Mouse (Mus musculus): ENCODE data around the gene Tlcd1. TPM values are rescaled to one million over a fixed set of nuclear protein-coding genes. Genes with fewer than 3 reads are reported as not detected.
"Not testable (repeated sequence)": the region's sequence is repeated elsewhere in the genome, so short reads cannot be mapped to it uniquely, and the experiment has no call there.

The Tlcd1 gene
- polyA plus RNA-seq, 1 experiment from 2014 or later: 10.2 TPM

GRCm38 (mm10) chr11:78180081-78180761, 3.7 kb downstream of the Tlcd1 start:
- Histone ChIP-seq H3K9ac (0 out of 2 replicates have a peak overlapping the region, but pooled peaks have one; percentile 31), H3K4me3 (peak overlapping the region; percentile 52; the same call in 1 of the 2 replicates), H3K9me3 (no peaks in the 10 kb centered on the region), H3K4me2 (peak overlapping the region; percentile 78), H3K27ac (replicated peaks) (no peak overlapping the region), H3K27me3 (no peaks in the 10 kb centered on the region), H3K4me1 (replicated peaks) (peaks cover 70% of the 10 kb centered on the region), H3K36me3 (peaks cover 28% of the 10 kb centered on the region)
- WGBS: 83% methylated on average over 6 of the region's 6 CpGs
- no peak for ATAC-seq (ENCODE audit: low read depth)

GRCm38 (mm10) chr11:78181830-78182357, 5.4 kb downstream of the Tlcd1 start:
- no peaks in the 10 kb centered on the region for H3K9me3 ChIP-seq
- H3K4me2 ChIP-seq: peak overlapping the region; percentile 69
- no peak overlapping the region for H3K27ac ChIP-seq (replicated peaks)
- peak overlapping the region; percentile 75 for H3K4me3 ChIP-seq
- peaks cover 28% of the 10 kb centered on the region for H3K36me3 ChIP-seq
- 43% methylated on average over 2 of the region's 2 CpGs for WGBS
- peaks cover 60% of the 10 kb centered on the region for H3K4me1 ChIP-seq (replicated peaks)
- H3K27me3 ChIP-seq: no peaks in the 10 kb centered on the region
- no peak for ATAC-seq (ENCODE audit: low read depth)
- peak overlapping the region; percentile 90 for H3K9ac ChIP-seq

DNA sequence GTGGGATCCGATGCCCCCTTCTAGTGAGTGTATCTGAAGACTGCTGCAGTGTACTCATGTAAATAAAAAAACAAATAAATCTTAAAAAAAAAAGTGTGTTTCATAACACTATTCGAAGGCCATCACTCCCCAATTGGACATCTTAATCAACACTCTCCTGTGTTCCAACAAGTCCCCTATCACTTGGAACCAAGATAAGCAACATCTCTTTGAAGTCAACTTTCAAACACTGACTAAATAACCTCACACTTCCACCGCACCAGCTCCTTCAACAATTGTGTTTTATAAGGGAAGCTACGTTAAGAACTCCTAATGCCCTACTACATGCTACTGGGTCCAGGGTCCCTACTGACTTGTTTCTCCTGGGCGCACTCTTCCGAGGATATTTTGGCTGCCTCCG, 5.9 kb downstream of the Tlcd1 start:
- H3K4me1 ChIP-seq (replicated peaks): peaks cover 59% of the 10 kb centered on the region
- no peaks in the 10 kb centered on the region for H3K9me3 ChIP-seq
- ATAC-seq (ENCODE audit: low read depth): no peak
- no peaks in the 10 kb centered on the region for H3K27me3 ChIP-seq
- peak overlapping the region; percentile 75 for H3K4me3 ChIP-seq
- H3K9ac ChIP-seq: peak overlapping the region; percentile 90
- whole genome bisulfite sequencing: 8% methylated on average over 7 of the region's 7 CpGs
- H3K27ac ChIP-seq (replicated peaks): peak overlapping the region; percentile 95; the same call in 1 of the 2 replicates
- H3K4me2 ChIP-seq: peak overlapping the region; percentile 69
- peaks cover 28% of the 10 kb centered on the region for H3K36me3 ChIP-seq

- under 1% methylated on average over 38 of the region's 38 CpGs for WGBS
- peaks cover 60% of the 10 kb centered on the region for H3K4me1 ChIP-seq (replicated peaks)
- H3K9ac ChIP-seq: peak within 1 kb of the TSS; percentile 90
- H3K27ac ChIP-seq (replicated peaks): peak within 1 kb of the TSS; percentile 95
- peaks cover 28% of the 10 kb centered on the region for H3K36me3 ChIP-seq
- peak; percentile 93 for ATAC-seq (ENCODE audit: low read depth)
- no peaks in the 10 kb centered on the region for H3K27me3 ChIP-seq
- H3K4me3 ChIP-seq: peak within 1 kb of the TSS; percentile 75
- peak within 1 kb of the TSS; percentile 69 for H3K4me2 ChIP-seq
- no peaks in the 10 kb centered on the region for H3K9me3 ChIP-seq
Measured at GRCm38 (mm10) chr11:78182961-78183844, 6.7 kb downstream of the Tlcd1 start, which contains the start of gene Rpl23a. Gene Rpl23a, minus strand, starts transcription at chr11:78183584.

DNA sequence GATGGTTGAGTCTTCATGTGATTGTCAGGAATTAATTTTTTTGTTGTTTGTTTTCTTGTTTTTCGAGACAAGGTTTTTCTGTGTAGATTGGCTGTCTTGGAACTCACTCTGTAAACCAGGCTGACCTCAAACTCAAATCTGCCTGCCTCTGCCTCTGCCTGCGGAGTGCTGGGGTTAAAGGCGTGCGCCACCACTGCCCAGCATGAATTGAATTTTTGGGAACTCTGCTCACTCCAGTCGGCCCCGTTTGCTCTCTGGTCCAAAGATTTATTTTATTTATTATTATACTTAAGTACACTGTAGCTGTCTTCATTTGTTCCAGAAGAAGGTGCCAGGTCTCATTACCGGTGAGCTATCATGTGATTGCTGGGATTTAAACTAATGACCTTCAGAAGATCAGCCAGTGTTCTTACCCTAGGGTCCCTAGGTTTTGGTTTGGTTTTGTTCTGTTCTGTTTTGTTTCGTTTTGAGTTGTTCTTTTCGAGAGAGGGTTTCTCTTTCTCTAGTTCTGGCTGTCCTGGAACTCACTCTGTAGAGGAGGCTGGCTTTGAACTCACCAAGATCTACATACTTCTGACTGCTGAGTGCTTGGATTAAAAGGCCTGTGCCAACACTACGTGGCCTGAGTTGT, 7.5 kb downstream of the Tlcd1 start:
- no peak for ATAC-seq (ENCODE audit: low read depth)

DNA sequence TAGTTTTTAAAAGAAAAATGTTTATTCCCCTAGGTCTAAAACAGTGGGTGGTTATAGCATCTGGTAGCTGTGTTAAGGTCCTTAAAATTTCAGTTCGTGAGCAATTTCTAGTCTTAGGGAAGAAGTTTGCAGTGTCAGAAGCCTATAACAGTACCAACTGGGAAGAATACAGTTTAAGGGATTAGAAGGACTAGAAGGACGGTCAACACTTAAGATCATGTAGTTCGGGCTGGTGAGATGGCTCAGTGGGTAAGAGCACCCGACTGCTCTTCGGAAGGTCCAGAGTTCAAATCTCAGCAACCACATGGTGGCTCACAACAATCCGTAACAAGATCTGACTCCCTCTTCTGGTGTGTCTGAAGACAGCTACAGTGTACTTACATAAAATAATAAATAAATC, 8.2 kb downstream of the Tlcd1 start:
- Histone ChIP-seq H3K4me1 (replicated peaks) (peaks cover 52% of the 10 kb centered on the region), H3K36me3 (peaks cover 23% of the 10 kb centered on the region)
- H3K4me3 ChIP-seq; H3K9ac ChIP-seq; H3K27me3 ChIP-seq; H3K27ac ChIP-seq (replicated peaks); H3K9me3 ChIP-seq; ATAC-seq (ENCODE audit: low read depth); H3K4me2 ChIP-seq: not testable (repeated sequence)
- 93% methylated on average over 6 of the region's 6 CpGs for WGBS

More for the DNA sequence above, 7.5 kb downstream of the Tlcd1 start:
- Histone ChIP-seq H3K4me2 (peak overlapping the region; percentile 69), H3K4me3 (peak overlapping the region; percentile 75), H3K9ac (peak overlapping the region; percentile 52), H3K4me1 (replicated peaks) (peaks cover 53% of the 10 kb centered on the region), H3K36me3 (peaks cover 28% of the 10 kb centered on the region), H3K27me3 (no peaks in the 10 kb centered on the region), H3K27ac (replicated peaks) (0 out of 2 replicates have a peak overlapping the region, but pooled peaks have one; percentile 10), H3K9me3 (no peaks in the 10 kb centered on the region)
- WGBS: 48% methylated on average over 10 of the region's 10 CpGs

GRCm38 (mm10) chr11:78188331-78189233, 12.1 kb downstream of the Tlcd1 start, which contains the start of gene Rab34:
Gene Rab34, plus strand, starts transcription at chr11:78188430.
- Histone ChIP-seq H3K4me2 (peak within 1 kb of the TSS; percentile 68), H3K27ac (replicated peaks) (peak within 1 kb of the TSS; percentile 95), H3K36me3 (peaks cover 31% of the 10 kb centered on the region), H3K4me1 (replicated peaks) (peaks cover 31% of the 10 kb centered on the region), H3K4me3 (peak within 1 kb of the TSS; percentile 74), H3K9ac (peak within 1 kb of the TSS; percentile 97), H3K27me3 (no peaks in the 10 kb centered on the region), H3K9me3 (no peaks in the 10 kb centered on the region)
- ATAC-seq (ENCODE audit: low read depth): peak; percentile 76
- under 1% methylated on average over 78 of the region's 80 CpGs for WGBS

DNA sequence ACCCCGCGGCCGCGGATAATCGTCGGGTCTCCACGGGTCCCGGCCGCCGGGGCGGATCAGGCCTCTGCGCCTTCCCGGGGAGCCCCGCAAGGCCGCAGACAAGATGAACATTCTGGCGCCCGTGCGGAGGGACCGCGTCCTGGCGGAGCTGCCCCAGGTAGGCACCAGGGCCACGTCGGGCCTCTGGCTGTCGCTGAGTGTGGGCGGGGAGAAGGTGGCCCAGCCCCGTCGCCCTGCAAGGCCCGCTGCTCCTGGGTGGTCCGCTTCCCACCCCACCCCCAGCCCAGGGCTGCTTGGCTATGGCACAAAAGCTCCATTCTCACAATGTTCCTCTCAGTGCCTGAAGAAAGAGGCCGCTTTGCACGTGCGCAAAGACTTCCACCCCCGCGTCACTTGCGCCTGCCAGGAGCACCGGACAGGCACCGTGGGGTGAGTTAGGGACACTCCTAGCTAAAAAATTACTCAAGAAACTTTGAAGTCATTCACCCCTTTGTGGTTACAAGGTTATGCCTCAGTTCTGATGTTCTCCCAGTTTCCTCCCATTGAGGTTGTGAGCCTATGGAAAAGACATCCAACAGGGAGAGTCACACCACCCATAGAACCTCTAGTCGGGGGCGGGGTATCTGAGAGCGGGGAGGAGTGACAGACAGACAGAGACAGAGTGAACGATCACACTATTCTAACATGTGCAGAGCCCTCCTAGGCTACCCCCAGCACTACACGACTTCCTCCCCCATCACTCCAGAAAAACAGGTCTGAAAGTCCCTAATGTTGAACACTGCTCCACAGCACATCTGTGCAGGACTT, 12.9 kb downstream of the Tlcd1 start:
- WGBS: under 1% methylated on average over 42 of the region's 42 CpGs
- peak overlapping the region; percentile 95 for H3K27ac ChIP-seq (replicated peaks)
- H3K4me2 ChIP-seq: peak overlapping the region; percentile 68
- peaks cover 27% of the 10 kb centered on the region for H3K4me1 ChIP-seq (replicated peaks)
- H3K4me3 ChIP-seq: peak overlapping the region; percentile 74
- peak; percentile 90 for ATAC-seq (ENCODE audit: low read depth)
- H3K9ac ChIP-seq: peak overlapping the region; percentile 97
- no peaks in the 10 kb centered on the region for H3K27me3 ChIP-seq
- peaks cover 36% of the 10 kb centered on the region for H3K36me3 ChIP-seq
- no peaks in the 10 kb centered on the region for H3K9me3 ChIP-seq

GRCm38 (mm10) chr11:78190041-78190440, 13.5 kb downstream of the Tlcd1 start:
- WGBS: 62% methylated on average over 6 of the region's 6 CpGs
- H3K4me3 ChIP-seq: peak overlapping the region; percentile 74
- peak overlapping the region; percentile 95 for H3K27ac ChIP-seq (replicated peaks)
- H3K4me2 ChIP-seq: peak overlapping the region; percentile 68
- no peak for ATAC-seq (ENCODE audit: low read depth)
- no peaks in the 10 kb centered on the region for H3K27me3 ChIP-seq
- H3K9me3 ChIP-seq: no peaks in the 10 kb centered on the region
- H3K4me1 ChIP-seq (replicated peaks): peaks cover 33% of the 10 kb centered on the region
- H3K36me3 ChIP-seq: peaks cover 36% of the 10 kb centered on the region
- peak overlapping the region; percentile 97 for H3K9ac ChIP-seq

- Histone ChIP-seq H3K9me3 (no peaks in the 10 kb centered on the region), H3K36me3 (peaks cover 36% of the 10 kb centered on the region), H3K4me2 (peak within 1 kb of the TSS; percentile 50; the same call in 1 of the 2 replicates), H3K27ac (replicated peaks) (no peak within 1 kb of the TSS), H3K4me3 (peak within 1 kb of the TSS; percentile 36; the same call in 1 of the 2 replicates), H3K27me3 (no peaks in the 10 kb centered on the region), H3K9ac (no peak within 1 kb of the TSS), H3K4me1 (replicated peaks) (peaks cover 25% of the 10 kb centered on the region)
- WGBS: 85% methylated on average over 1 of the region's 1 CpGs
- no peak for ATAC-seq (ENCODE audit: low read depth)
Measured at GRCm38 (mm10) chr11:78193113-78193512, 16.6 kb downstream of the Tlcd1 start, which contains the start of gene Proca1. Gene Proca1, plus strand, starts transcription at chr11:78193392.
